Comparison of ENCODE assay signal across 8 mouse cellular contexts in genomic region chr11:72796296-72796687, GRCm38 (mm10). TPM values are rescaled to one million over a fixed set of nuclear protein-coding genes. Genes with fewer than 3 reads are reported as not detected.
DNase-seq lines count a peak whose midpoint lies in the region; ATAC-seq and TF ChIP-seq lines count a peak whose summit lies in the region.

No protein-coding gene starts in this region.

- no peaks in the 10 kb centered on the region for H3K9me3 ChIP-seq in kidney, embryonic 14.5 days (ENCODE audit: control insufficient read depth, low read length)
- H3K9me3 ChIP-seq in forebrain, embryonic 13.5 days (replicated peaks): no peaks in the 10 kb centered on the region
- H3K9me3 ChIP-seq in liver, embryonic 15.5 days (replicated peaks): no peaks in the 10 kb centered on the region
- no peaks in the 10 kb centered on the region for H3K9me3 ChIP-seq in stomach, postnatal 0 days (ENCODE audit: control insufficient read depth, low read length)

- no peaks in the 10 kb centered on the region; the same call in 1 of the 2 replicates for H3K4me1 ChIP-seq in kidney, embryonic 14.5 days (ENCODE audit: control insufficient read depth, insufficient read depth, low read length)
- peaks cover 23% of the 10 kb centered on the region for H3K4me1 ChIP-seq in forebrain, embryonic 13.5 days
- H3K4me1 ChIP-seq in liver, embryonic 15.5 days (replicated peaks): peaks cover 38% of the 10 kb centered on the region
- no peaks in the 10 kb centered on the region for H3K4me1 ChIP-seq in stomach, postnatal 0 days (replicated peaks; ENCODE audit: control insufficient read depth, insufficient read depth)

- DNase-seq in kidney, postnatal 4 days: no peak
- DNase-seq in Patski (ENCODE audit: low read depth, low spot score): no peak
- DNase-seq in stomach, postnatal 0 days (ENCODE audit: low spot score): no peak
- DNase-seq in retina, embryonic 14.5 days (ENCODE audit: low spot score): no peak
- no peak for DNase-seq in ovary, postnatal 14 days (ENCODE audit: low spot score)

- TF ChIP-seq CTCF in Patski (IDR thresholded peaks at IDR 0.05): no peak
- no peak; the same call in 1 of the 2 replicates for TF ChIP-seq CTCF in stomach, postnatal 0 days (IDR thresholded peaks at IDR 0.05; ENCODE audit: low read depth)

- WGBS in kidney, embryonic 14.5 days: under 1% methylated on average over 32 of the region's 42 CpGs
- WGBS in forebrain, embryonic 13.5 days: under 1% methylated on average over 42 of the region's 42 CpGs
- under 1% methylated on average over 42 of the region's 42 CpGs for WGBS in liver, embryonic 15.5 days (ENCODE audit: insufficient replicate concordance)
- WGBS in stomach, postnatal 0 days: under 1% methylated on average over 42 of the region's 42 CpGs

- no peak for TF ChIP-seq EP300 in stomach, postnatal 0 days (optimal IDR thresholded peaks at IDR 0.05)

- H3K36me3 ChIP-seq in kidney, embryonic 14.5 days (ENCODE audit: control insufficient read depth, insufficient read depth, low read length): no peaks in the 10 kb centered on the region
- no peaks in the 10 kb centered on the region for H3K36me3 ChIP-seq in forebrain, embryonic 13.5 days (ENCODE audit: poor library complexity, severe bottlenecking)
- H3K36me3 ChIP-seq in liver, embryonic 15.5 days (replicated peaks): no peaks in the 10 kb centered on the region
- no peaks in the 10 kb centered on the region for H3K36me3 ChIP-seq in stomach, postnatal 0 days (ENCODE audit: control insufficient read depth, insufficient read depth, low read length)

- H3K27me3 ChIP-seq in kidney, embryonic 14.5 days (ENCODE audit: control insufficient read depth, insufficient read depth, low read length): no peaks in the 10 kb centered on the region
- H3K27me3 ChIP-seq in Patski: no peaks in the 10 kb centered on the region
- no peaks in the 10 kb centered on the region for H3K27me3 ChIP-seq in forebrain, embryonic 13.5 days
- no peaks in the 10 kb centered on the region for H3K27me3 ChIP-seq in liver, embryonic 15.5 days
- no peaks in the 10 kb centered on the region for H3K27me3 ChIP-seq in stomach, postnatal 0 days (ENCODE audit: control insufficient read depth, insufficient read depth, low read length)

- H3K27ac ChIP-seq in kidney, embryonic 14.5 days (ENCODE audit: low read depth, low read length): 0 out of 2 replicates have a peak overlapping the region, but pooled peaks have one; percentile 24
- peak overlapping the region; percentile 27; the same call in 1 of the 2 replicates for H3K27ac ChIP-seq in forebrain, embryonic 13.5 days
- peak overlapping the region; percentile 89 for H3K27ac ChIP-seq in liver, embryonic 15.5 days (replicated peaks)
- peak overlapping the region; percentile 86 for H3K27ac ChIP-seq in stomach, postnatal 0 days (replicated peaks)

- POLR2A ChIA-PET in Patski (lab: Charles Lee): no interaction called here

- in situ Hi-C loops in Patski (cut with MboI; ENCODE audit: low pct_unique_long_range_greater_than_20kb): no loop called here

- ATAC-seq in kidney, embryonic 14.5 days (ENCODE audit: low FRiP score, low TSS enrichment): no peak
- peak; percentile 19 for ATAC-seq in Patski
- no peak; the same call in 1 of the 2 replicates for ATAC-seq in forebrain, embryonic 13.5 days
- peak; percentile 31 for ATAC-seq in liver, embryonic 15.5 days (ENCODE audit: insufficient read depth)
- ATAC-seq in stomach, postnatal 0 days (ENCODE audit: low FRiP score, low TSS enrichment): peak; percentile 39

- H3K4me3 ChIP-seq in kidney, embryonic 14.5 days (ENCODE audit: low read length): peak overlapping the region; percentile 97
- H3K4me3 ChIP-seq in forebrain, embryonic 13.5 days: peak overlapping the region; percentile 97
- H3K4me3 ChIP-seq in liver, embryonic 15.5 days (replicated peaks): peak overlapping the region; percentile 95
- peak overlapping the region; percentile 96 for H3K4me3 ChIP-seq in stomach, postnatal 0 days (ENCODE audit: low read depth, low read length)

- peak overlapping the region; percentile 86 for H3K4me2 ChIP-seq in kidney, embryonic 14.5 days (replicated peaks; ENCODE audit: low read depth, low read length)
- peak overlapping the region; percentile 92 for H3K4me2 ChIP-seq in forebrain, embryonic 13.5 days
- H3K4me2 ChIP-seq in liver, embryonic 15.5 days: peak overlapping the region; percentile 87
- peak overlapping the region; percentile 75 for H3K4me2 ChIP-seq in stomach, postnatal 0 days (replicated peaks; ENCODE audit: low read depth)

- peak overlapping the region; percentile 93 for H3K9ac ChIP-seq in kidney, embryonic 14.5 days (ENCODE audit: low read depth, low read length)
- H3K9ac ChIP-seq in forebrain, embryonic 13.5 days: peak overlapping the region; percentile 92
- peak overlapping the region; percentile 96 for H3K9ac ChIP-seq in liver, embryonic 15.5 days
- H3K9ac ChIP-seq in stomach, postnatal 0 days (ENCODE audit: low read length): peak overlapping the region; percentile 91

- CTCF ChIA-PET in Patski (lab: Charles Lee): no interaction called here

RNA-seq across cellular contexts. Expression of gene Zzef1, which starts 0.3 kb away (rescaled TPM):
- 9.7 and 10.5 TPM in 2 replicates for polyA plus RNA-seq in kidney, embryonic 14.5 days (2014; fragmentation: Nextera tagmentation; extraction: Ambion mirVana)
- 19.5 TPM for polyA plus RNA-seq in Patski (2021)
- 10.8 and 12.0 TPM in 2 replicates for polyA plus RNA-seq in forebrain, embryonic 13.5 days (2015; fragmentation: Nextera tagmentation; extraction: Ambion mirVana)
- 3.7 and 4.2 TPM in 2 replicates for polyA plus RNA-seq in liver, embryonic 15.5 days (2015; fragmentation: Nextera tagmentation; extraction: Ambion mirVana)
- polyA plus RNA-seq in stomach, postnatal 0 days (2015; fragmentation: Nextera tagmentation; extraction: Ambion mirVana): 5.2 and 5.4 TPM in 2 replicates

RNA-seq across cellular contexts. Expression of gene Cyb5d2, which starts 0.3 kb away (rescaled TPM):
- 4.4 and 5.5 TPM in 2 replicates for polyA plus RNA-seq in kidney, embryonic 14.5 days (2014; fragmentation: Nextera tagmentation; extraction: Ambion mirVana)
- polyA plus RNA-seq in Patski (2021): 9.3 TPM
- 5.9 and 7.3 TPM in 2 replicates for polyA plus RNA-seq in forebrain, embryonic 13.5 days (2015; fragmentation: Nextera tagmentation; extraction: Ambion mirVana)
- polyA plus RNA-seq in liver, embryonic 15.5 days (2015; fragmentation: Nextera tagmentation; extraction: Ambion mirVana): 3.9 and 4.5 TPM in 2 replicates
- 3.7 and 3.9 TPM in 2 replicates for polyA plus RNA-seq in stomach, postnatal 0 days (2015; fragmentation: Nextera tagmentation; extraction: Ambion mirVana)

Comparison
In these comparisons a context has a peak if more than half of its experiments do, and no peak if none do; other contexts are left out.
1. ATAC-seq: peak in Patski (single experiment), liver, embryonic 15.5 days (single experiment) and stomach, postnatal 0 days (single experiment); none in kidney, embryonic 14.5 days (single experiment) and forebrain, embryonic 13.5 days (single experiment).
2. H3K27ac ChIP-seq: peak in every context shown above with its lines; median percentile 89 in liver, embryonic 15.5 days; 86 in stomach, postnatal 0 days; 27 in forebrain, embryonic 13.5 days; 24 in kidney, embryonic 14.5 days.
3. Peak in every context shown above with its lines, with median percentiles within 50 percentile points of each other: H3K4me2 ChIP-seq, H3K4me3 ChIP-seq and H3K9ac ChIP-seq.